Mouse (Mus musculus) lung, adult 2 months (tissue): ENCODE results near the gene Serbp1.

Source experiments
- CTCF ChIP-seq: fragments of 200-500 bp; IDR thresholded peaks from 2 replicates; pipeline ENCODE4 v1.5.1; 2011; ENCODE audit warnings: mild to moderate bottlenecking, low read length, control low read depth; ENCODE audit not compliant: insufficient read depth
- POLR2A ChIP-seq: fragments of 200-500 bp; IDR thresholded peaks from 2 replicates; pipeline ENCODE4 v1.6.1; 2011; ENCODE audit warnings: low read depth, mild to moderate bottlenecking, control low read depth, low read length, borderline replicate concordance; ENCODE audit errors: extremely low read depth

DNA sequence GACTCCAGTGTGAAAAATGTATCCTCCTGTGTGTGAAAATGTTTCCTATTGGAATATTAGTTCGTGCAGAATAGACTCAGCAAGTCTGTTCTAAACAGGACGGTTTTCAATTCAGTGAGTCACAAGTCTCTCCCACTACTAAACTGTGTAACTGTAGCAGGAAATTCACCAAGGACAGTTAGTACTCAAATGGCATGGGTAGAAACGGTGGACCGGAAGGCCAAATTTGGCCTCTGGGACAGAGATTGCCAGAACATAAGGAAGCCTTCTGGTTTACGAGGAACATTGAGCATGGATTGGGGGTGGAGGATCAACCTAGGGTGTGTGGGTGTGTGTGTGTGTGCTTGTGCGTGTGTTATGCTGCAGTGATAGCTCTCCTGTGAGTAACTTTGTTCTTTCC lies 41.2 kb upstream of the Serbp1 start:
- TF ChIP-seq CTCF, result no peak
- no peak for TF ChIP-seq POLR2A
